Comparison of ENCODE assay signal across 15 mouse cellular contexts in the genomic region with DNA sequence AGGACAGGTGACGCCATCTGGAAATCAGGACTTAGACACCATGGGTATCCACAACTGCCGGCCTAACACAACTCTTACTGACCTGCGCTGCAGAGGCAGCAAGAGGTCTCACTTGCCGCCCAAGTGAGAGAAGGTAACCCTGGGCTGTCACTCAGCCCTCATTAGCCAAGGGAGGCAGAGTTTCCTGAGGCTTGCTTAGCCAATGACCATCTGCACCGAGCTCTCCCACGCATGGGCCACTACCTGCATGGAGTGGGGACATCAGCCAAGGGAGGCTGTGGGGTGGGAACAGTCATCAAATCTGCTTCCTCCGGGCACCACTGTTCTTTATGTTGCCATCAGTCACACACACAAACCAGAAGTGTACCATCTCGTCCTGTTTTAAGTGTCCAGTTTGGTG. TPM values are rescaled to one million over a fixed set of nuclear protein-coding genes. Genes with fewer than 3 reads are reported as not detected.
DNase-seq lines count a peak whose midpoint lies in the region; ATAC-seq and TF ChIP-seq lines count a peak whose summit lies in the region.
"Had no signal": no experiment of that assay in that cellular context is flagged by ENCODE, and none has a peak within 500 bp of the region (broad histone marks: within the 10 kb centered on the region; RNA-seq: fewer than 3 reads in every experiment).

No protein-coding gene starts in this region.

- no peaks in the 10 kb centered on the region for H3K27me3 ChIP-seq in hindbrain, embryonic 10.5 days (ENCODE audit: insufficient read depth, poor library complexity, severe bottlenecking)
- no peaks in the 10 kb centered on the region for H3K27me3 ChIP-seq in hindbrain, embryonic 14.5 days (ENCODE audit: control insufficient read depth, insufficient read depth, low read length)
- no peaks in the 10 kb centered on the region for H3K27me3 ChIP-seq in cerebellum, adult 2 months (ENCODE audit: control insufficient read depth, insufficient read depth, low read length)
- H3K27me3 ChIP-seq in embryonic facial prominence, embryonic 15.5 days, result no peaks in the 10 kb centered on the region
- H3K27me3 ChIP-seq in liver, postnatal 0 days (ENCODE audit: insufficient read depth, low read length), result no peaks in the 10 kb centered on the region
- H3K27me3 ChIP-seq: heart, embryonic 12.5 days; lung, embryonic 15.5 days; neural tube, embryonic 13.5 days had no signal

- no peak for ATAC-seq in cerebellum, adult (ENCODE audit: insufficient number of reproducible peaks, low FRiP score, low TSS enrichment)
- ATAC-seq in hindbrain, embryonic 14.5 days (ENCODE audit: low FRiP score), result no peak
- ATAC-seq in embryonic facial prominence, embryonic 15.5 days (ENCODE audit: insufficient number of reproducible peaks, low FRiP score, low TSS enrichment, low read depth), result no peak
- no peak for ATAC-seq in liver, postnatal 0 days

- peaks cover 41% of the 10 kb centered on the region for H3K4me1 ChIP-seq in hindbrain, embryonic 10.5 days (replicated peaks)
- H3K4me1 ChIP-seq in hindbrain, embryonic 14.5 days (replicated peaks; ENCODE audit: control insufficient read depth, insufficient read depth, low read length), result no peaks in the 10 kb centered on the region; the same call in 1 of the 2 replicates
- peaks cover 51% of the 10 kb centered on the region for H3K4me1 ChIP-seq in cerebellum, adult 2 months (ENCODE audit: control insufficient read depth, insufficient read depth, low read length)
- H3K4me1 ChIP-seq in embryonic facial prominence, embryonic 15.5 days, result peaks cover 15% of the 10 kb centered on the region
- H3K4me1 ChIP-seq in liver, postnatal 0 days (ENCODE audit: insufficient read depth), result no peaks in the 10 kb centered on the region
- H3K4me1 ChIP-seq: lung, embryonic 15.5 days had no signal

- peaks cover 4% of the 10 kb centered on the region for H3K36me3 ChIP-seq in hindbrain, embryonic 10.5 days
- H3K36me3 ChIP-seq in hindbrain, embryonic 14.5 days (replicated peaks; ENCODE audit: control insufficient read depth, insufficient read depth), result no peaks in the 10 kb centered on the region
- H3K36me3 ChIP-seq in embryonic facial prominence, embryonic 15.5 days, result no peaks in the 10 kb centered on the region
- no peaks in the 10 kb centered on the region for H3K36me3 ChIP-seq in liver, postnatal 0 days (replicated peaks; ENCODE audit: insufficient read depth, low read length)
- H3K36me3 ChIP-seq: lung, embryonic 15.5 days; neural tube, embryonic 13.5 days had no signal

- 86% methylated on average over 8 of the region's 8 CpGs for WGBS in hindbrain, embryonic 10.5 days
- WGBS in hindbrain, embryonic 14.5 days, result 88% methylated on average over 8 of the region's 8 CpGs
- WGBS in cerebellum, adult 2 months, result 17% methylated on average over 8 of the region's 8 CpGs
- WGBS in embryonic facial prominence, embryonic 15.5 days, result 87% methylated on average over 8 of the region's 8 CpGs
- WGBS in liver, postnatal 0 days (ENCODE audit: insufficient replicate concordance), result 79% methylated on average over 8 of the region's 8 CpGs

- no peak overlapping the region for H3K4me3 ChIP-seq in hindbrain, embryonic 10.5 days
- no peak overlapping the region for H3K4me3 ChIP-seq in hindbrain, embryonic 14.5 days (replicated peaks; ENCODE audit: low read length)
- H3K4me3 ChIP-seq in cerebellum, adult 2 months (replicated peaks; ENCODE audit: insufficient read depth, low read depth, low read length), result no peak overlapping the region
- no peak overlapping the region for H3K4me3 ChIP-seq in embryonic facial prominence, embryonic 15.5 days (replicated peaks)
- H3K4me3 ChIP-seq in liver, postnatal 0 days (ENCODE audit: low read depth, low read length), result no peak overlapping the region
- H3K4me3 ChIP-seq: heart, embryonic 12.5 days; lung, embryonic 15.5 days; neural tube, embryonic 13.5 days had no signal

- H3K9ac ChIP-seq in hindbrain, embryonic 14.5 days, result no peak overlapping the region
- no peak overlapping the region for H3K9ac ChIP-seq in embryonic facial prominence, embryonic 15.5 days
- no peak overlapping the region for H3K9ac ChIP-seq in liver, postnatal 0 days (replicated peaks)
- H3K9ac ChIP-seq: heart, embryonic 12.5 days; lung, embryonic 15.5 days; neural tube, embryonic 13.5 days had no signal

- no peak for TF ChIP-seq EP300 in liver, postnatal 0 days (IDR thresholded peaks at IDR 0.05; ENCODE audit: low read depth)

- peak overlapping the region; percentile 9; the same call in 1 of the 2 replicates for H3K27ac ChIP-seq in hindbrain, embryonic 10.5 days
- no peak overlapping the region for H3K27ac ChIP-seq in hindbrain, embryonic 14.5 days
- peak overlapping the region; percentile 48; the same call in 1 of the 2 replicates for H3K27ac ChIP-seq in cerebellum, adult 2 months (ENCODE audit: insufficient read depth, low read length)
- 0 out of 2 replicates have a peak overlapping the region, but pooled peaks have one; percentile 49 for H3K27ac ChIP-seq in embryonic facial prominence, embryonic 15.5 days (replicated peaks)
- H3K27ac ChIP-seq in liver, postnatal 0 days (ENCODE audit: low read depth), result no peak overlapping the region
- H3K27ac ChIP-seq: lung, embryonic 15.5 days; neural tube, embryonic 13.5 days; stomach, postnatal 0 days had no signal

- TF ChIP-seq POLR2A in cerebellum, adult 2 months (IDR thresholded peaks at IDR 0.05; ENCODE audit: borderline replicate concordance, insufficient read depth, low read length), result 0 out of 2 replicates have a peak, but pooled peaks have one; percentile 29

- no peak overlapping the region for H3K4me2 ChIP-seq in hindbrain, embryonic 14.5 days (replicated peaks)
- H3K4me2 ChIP-seq in embryonic facial prominence, embryonic 15.5 days (replicated peaks), result no peak overlapping the region
- H3K4me2 ChIP-seq in liver, postnatal 0 days (ENCODE audit: low read depth, low read length), result no peak overlapping the region
- H3K4me2 ChIP-seq: heart, embryonic 12.5 days; liver, embryonic 11.5 days; lung, embryonic 15.5 days; neural tube, embryonic 13.5 days had no signal

- TF ChIP-seq CTCF in cerebellum, adult 2 months (IDR thresholded peaks at IDR 0.05; ENCODE audit: borderline replicate concordance, insufficient read depth, low read depth, low read length), result no peak
- TF ChIP-seq CTCF in liver, postnatal 0 days (IDR thresholded peaks at IDR 0.05; ENCODE audit: low read depth), result no peak

- H3K9me3 ChIP-seq in hindbrain, embryonic 10.5 days, result no peaks in the 10 kb centered on the region
- H3K9me3 ChIP-seq in hindbrain, embryonic 14.5 days (ENCODE audit: control insufficient read depth, low read length), result no peaks in the 10 kb centered on the region
- H3K9me3 ChIP-seq in embryonic facial prominence, embryonic 15.5 days (replicated peaks), result no peaks in the 10 kb centered on the region
- H3K9me3 ChIP-seq in liver, postnatal 0 days (ENCODE audit: low read length), result no peaks in the 10 kb centered on the region
- H3K9me3 ChIP-seq: G1E; heart, embryonic 12.5 days; lung, embryonic 15.5 days; neural tube, embryonic 13.5 days had no signal

- peak; percentile 65 for DNase-seq in cerebellum, adult 11 months
- DNase-seq in hindbrain, embryonic 10.5 days (ENCODE audit: low spot score), result no peak
- DNase-seq in hindbrain, embryonic 14.5 days (ENCODE audit: low spot score), result no peak
- DNase-seq in cerebellum, adult 2 months, result peak; percentile 78 to 89
- no peak for DNase-seq in liver, postnatal 0 days
- DNase-seq in yolk sac, embryonic 10.5 days (ENCODE audit: low spot score), result no peak

RNA-seq across cellular contexts. Expression of gene Morn1, which starts 9.6 kb away (rescaled TPM):
- 4.4 and 6.0 TPM in 2 replicates for polyA plus RNA-seq in hindbrain, embryonic 10.5 days (2016; fragmentation: Nextera tagmentation; extraction: Ambion mirVana)
- 6.1 and 8.7 TPM in 2 replicates for polyA plus RNA-seq in hindbrain, embryonic 14.5 days (2014; fragmentation: Nextera tagmentation; extraction: Ambion mirVana)
- polyA plus RNA-seq in cerebellum, adult 2 months (2012; rRNA removed), result 15.6 and 18.7 TPM in 2 replicates
- polyA plus RNA-seq in embryonic facial prominence, embryonic 15.5 days (2015; fragmentation: Nextera tagmentation; extraction: Ambion mirVana), result 7.7 and 8.7 TPM in 2 replicates
- 2.2 TPM in 2 replicates for polyA plus RNA-seq in liver, postnatal 0 days (2015; fragmentation: Nextera tagmentation; extraction: Ambion mirVana)

RNA-seq across cellular contexts. Expression of gene Rer1, which starts 9.8 kb away (rescaled TPM):
- 138 and 144 TPM in 2 replicates for polyA plus RNA-seq in hindbrain, embryonic 10.5 days (2016; fragmentation: Nextera tagmentation; extraction: Ambion mirVana)
- polyA plus RNA-seq in hindbrain, embryonic 14.5 days (2014; fragmentation: Nextera tagmentation; extraction: Ambion mirVana), result 145 and 148 TPM in 2 replicates
- polyA plus RNA-seq in cerebellum, adult 2 months (2012; rRNA removed), result 102 and 104 TPM in 2 replicates
- polyA plus RNA-seq in embryonic facial prominence, embryonic 15.5 days (2015; fragmentation: Nextera tagmentation; extraction: Ambion mirVana), result 157 and 164 TPM in 2 replicates
- polyA plus RNA-seq in liver, postnatal 0 days (2015; fragmentation: Nextera tagmentation; extraction: Ambion mirVana), result 111 and 118 TPM in 2 replicates

RNA-seq across cellular contexts. Expression of gene Pex10, which starts 29.2 kb away (rescaled TPM):
- 19.9 and 21.4 TPM in 2 replicates for polyA plus RNA-seq in hindbrain, embryonic 10.5 days (2016; fragmentation: Nextera tagmentation; extraction: Ambion mirVana)
- 5.4 and 7.0 TPM in 2 replicates for polyA plus RNA-seq in hindbrain, embryonic 14.5 days (2014; fragmentation: Nextera tagmentation; extraction: Ambion mirVana)
- polyA plus RNA-seq in cerebellum, adult 2 months (2012; rRNA removed), result 32.0 and 38.1 TPM in 2 replicates
- polyA plus RNA-seq in embryonic facial prominence, embryonic 15.5 days (2015; fragmentation: Nextera tagmentation; extraction: Ambion mirVana), result 21.6 and 22.1 TPM in 2 replicates
- polyA plus RNA-seq in liver, postnatal 0 days (2015; fragmentation: Nextera tagmentation; extraction: Ambion mirVana), result 5.9 and 6.8 TPM in 2 replicates

RNA-seq across cellular contexts. Expression of gene Plch2, which starts 39.4 kb away (rescaled TPM):
- polyA plus RNA-seq in hindbrain, embryonic 10.5 days (2016; fragmentation: Nextera tagmentation; extraction: Ambion mirVana), result 2.1 and 2.6 TPM in 2 replicates
- 13.4 and 13.8 TPM in 2 replicates for polyA plus RNA-seq in hindbrain, embryonic 14.5 days (2014; fragmentation: Nextera tagmentation; extraction: Ambion mirVana)
- polyA plus RNA-seq in cerebellum, adult 2 months (2012; rRNA removed), result 149 and 180 TPM in 2 replicates
- polyA plus RNA-seq in embryonic facial prominence, embryonic 15.5 days (2015; fragmentation: Nextera tagmentation; extraction: Ambion mirVana), result 22.4 and 24.4 TPM in 2 replicates
- polyA plus RNA-seq in liver, postnatal 0 days (2015; fragmentation: Nextera tagmentation; extraction: Ambion mirVana), result 0.04 TPM in 1 of 2 replicates, not detected in the other
- polyA plus RNA-seq: CD4-positive, CD25-positive, alpha-beta regulatory T cell, adult 4 months had no signal

Comparison
In these comparisons a context has a peak if more than half of its experiments do, and no peak if none do; other contexts are left out.
1. H3K27ac ChIP-seq: peak in hindbrain, embryonic 10.5 days (single experiment), cerebellum, adult 2 months (single experiment) and embryonic facial prominence, embryonic 15.5 days (single experiment); none in hindbrain, embryonic 14.5 days (single experiment) and liver, postnatal 0 days (single experiment).
2. DNase-seq: peak in cerebellum, adult 11 months (single experiment) and cerebellum, adult 2 months (2 of 2); none in hindbrain, embryonic 10.5 days (single experiment), hindbrain, embryonic 14.5 days (single experiment), liver, postnatal 0 days (single experiment) and yolk sac, embryonic 10.5 days (single experiment).